In the genomic region with DNA sequence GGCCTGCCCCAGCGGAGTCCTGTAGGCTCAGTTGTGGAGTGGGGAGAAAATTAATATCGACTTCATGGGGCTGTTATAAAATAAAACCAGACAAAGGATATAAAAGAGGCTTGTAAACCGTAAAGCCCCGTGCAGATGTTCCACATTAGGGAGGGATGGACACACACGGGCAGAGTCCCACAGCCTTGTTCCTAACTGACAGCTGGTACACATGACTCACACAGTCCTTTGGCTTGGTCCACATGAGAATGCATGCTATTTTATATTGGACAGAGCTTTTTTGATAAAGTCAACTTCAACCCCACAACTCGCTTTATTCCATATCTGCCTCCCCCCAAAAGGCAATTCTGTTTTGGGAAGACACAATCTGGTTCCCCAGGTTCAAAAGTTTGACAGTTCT, we compare ENCODE assay signal across 8 mouse cellular contexts. TPM values are rescaled to one million over a fixed set of nuclear protein-coding genes. Genes with fewer than 3 reads are reported as not detected.
A peak's percentile ranks its signal among the peaks of the same experiment; 100 is the strongest.
DNase-seq lines count a peak whose midpoint lies in the region; ATAC-seq and TF ChIP-seq lines count a peak whose summit lies in the region.

No protein-coding gene starts in this region.

- no peak for TF ChIP-seq CTCF in CH12.LX (conservative IDR thresholded peaks at IDR 0.05 in 1 of 2, IDR thresholded peaks at IDR 0.05 in 1 of 2; ENCODE audit: low read depth in 2 of 2, low read length in 2 of 2)

- H3K4me2 ChIP-seq in heart, embryonic 11.5 days = peak overlapping the region; percentile 1
- no peak overlapping the region for H3K4me2 ChIP-seq in CH12.LX (ENCODE audit: insufficient read depth, low read depth, poor library complexity, severe bottlenecking)
- peak overlapping the region; percentile 8; the same call in 1 of the 2 replicates for H3K4me2 ChIP-seq in heart, embryonic 16.5 days (ENCODE audit: low read depth, low read length)

- WGBS in heart, embryonic 11.5 days (ENCODE audit: insufficient replicate concordance) = 65% methylated on average over 6 of the region's 6 CpGs
- 57% methylated on average over 6 of the region's 6 CpGs for WGBS in heart, embryonic 16.5 days

- no peak for DNase-seq in heart, adult 9 months (ENCODE audit: low spot score in 2 of 2)
- no peak for DNase-seq in CH12.LX (ENCODE audit: extremely low read depth)
- DNase-seq in lung, postnatal 25 days (ENCODE audit: low spot score) = peak; percentile 28
- no peak for DNase-seq in thymus, adult 18-20 months
- DNase-seq in layer of hippocampus, adult 18-20 months (ENCODE audit: low spot score in 2 of 2) = no peak
- no peak for DNase-seq in adrenal gland, adult 8-10 months

- H3K9ac ChIP-seq in heart, embryonic 11.5 days (ENCODE audit: low read depth, low read length) = peak overlapping the region; percentile 13; the same call in 1 of the 2 replicates
- no peak overlapping the region for H3K9ac ChIP-seq in CH12.LX (ENCODE audit: insufficient read depth, low read depth)
- peak overlapping the region; percentile 54 for H3K9ac ChIP-seq in heart, embryonic 16.5 days (ENCODE audit: low read length)

- TF ChIP-seq EP300 in CH12.LX (IDR thresholded peaks at IDR 0.05; ENCODE audit: low read length) = no peak

- peaks cover 84% of the 10 kb centered on the region for H3K4me1 ChIP-seq in heart, embryonic 11.5 days (ENCODE audit: control insufficient read depth, insufficient read depth, low read length)
- H3K4me1 ChIP-seq in CH12.LX (ENCODE audit: control insufficient read depth in 1 of 2, insufficient read depth in 2 of 2) = peaks cover 23 to 51% of the 10 kb centered on the region in 2 experiments
- peaks cover 85% of the 10 kb centered on the region for H3K4me1 ChIP-seq in heart, embryonic 16.5 days (ENCODE audit: control insufficient read depth, insufficient read depth, low read length)

- no peaks in the 10 kb centered on the region for H3K27me3 ChIP-seq in heart, embryonic 11.5 days (ENCODE audit: control insufficient read depth, insufficient read depth, low read length)
- no peaks in the 10 kb centered on the region for H3K27me3 ChIP-seq in CH12.LX (replicated peaks)
- no peaks in the 10 kb centered on the region for H3K27me3 ChIP-seq in heart, embryonic 16.5 days (ENCODE audit: control insufficient read depth, insufficient read depth, low read length)

- H3K4me3 ChIP-seq in heart, embryonic 11.5 days (ENCODE audit: low read depth, low read length) = no peak overlapping the region
- H3K4me3 ChIP-seq in CH12.LX (replicated peaks in 1 of 3; ENCODE audit: low read depth in 2 of 3, low read length in 2 of 3, poor library complexity in 1 of 3) = no peak overlapping the region
- no peak overlapping the region for H3K4me3 ChIP-seq in heart, embryonic 16.5 days (ENCODE audit: low read length)

- H3K27ac ChIP-seq in heart, embryonic 11.5 days (ENCODE audit: low read depth, low read length) = peak overlapping the region; percentile 91
- H3K27ac ChIP-seq in CH12.LX (ENCODE audit: insufficient read depth, low read depth) = 0 out of 2 replicates have a peak overlapping the region, but pooled peaks have one; percentile 7
- H3K27ac ChIP-seq in heart, embryonic 16.5 days (ENCODE audit: low read length) = peak overlapping the region; percentile 95

- no peak for ATAC-seq in heart, embryonic 11.5 days (replicated peaks; ENCODE audit: insufficient number of reproducible peaks, low FRiP score, low TSS enrichment)
- ATAC-seq in heart, embryonic 16.5 days (replicated peaks; ENCODE audit: extremely low read depth, insufficient read depth, low FRiP score) = 0 out of 2 replicates have a peak, but pooled peaks have one; percentile 20

- dilution Hi-C loops in CH12.LX (cut with MboI; ENCODE audit: extremely low pct_ligation_motif_present, extremely low pct_unique_long_range_greater_than_20kb, low sequenced_read_pairs) = no loop called here

- H3K79me2 ChIP-seq in CH12.LX (replicated peaks; ENCODE audit: control insufficient read depth, extremely low read depth, insufficient read depth, poor library complexity, severe bottlenecking) = no peaks in the 10 kb centered on the region

- no peak for TF ChIP-seq RAD21 in CH12.LX (IDR thresholded peaks at IDR 0.05; ENCODE audit: low read depth, low read length)

- H3K9me3 ChIP-seq in heart, embryonic 11.5 days (replicated peaks; ENCODE audit: control insufficient read depth, low read length) = no peaks in the 10 kb centered on the region
- peaks cover 10% of the 10 kb centered on the region for H3K9me3 ChIP-seq in CH12.LX (replicated peaks; ENCODE audit: low read length)
- H3K9me3 ChIP-seq in heart, embryonic 16.5 days (replicated peaks; ENCODE audit: control insufficient read depth, low read length) = no peaks in the 10 kb centered on the region

- in situ Hi-C loops in CH12.LX (cut with MboI; ENCODE audit: low pct_ligation_motif_present, low pct_unique_long_range_greater_than_20kb, low sequenced_read_pairs) = no loop called here

- peaks cover 6% of the 10 kb centered on the region; the same call in 1 of the 2 replicates for H3K36me3 ChIP-seq in heart, embryonic 11.5 days (ENCODE audit: control insufficient read depth, insufficient read depth, low read length)
- peaks cover 0 to 82% of the 10 kb centered on the region in 2 experiments for H3K36me3 ChIP-seq in CH12.LX (replicated peaks in 1 of 2; ENCODE audit: control insufficient read depth in 1 of 2, insufficient read depth in 1 of 2, low read length in 1 of 2)
- peaks cover 4% of the 10 kb centered on the region; the same call in 1 of the 2 replicates for H3K36me3 ChIP-seq in heart, embryonic 16.5 days (ENCODE audit: control insufficient read depth, insufficient read depth)

- no peak for TF ChIP-seq POLR2A in CH12.LX (IDR thresholded peaks at IDR 0.05; ENCODE audit: low read depth, low read length)

TF ChIP-seq in CH12.LX, 34 proteins besides CTCF, POLR2A, EP300 and RAD21:
- TF ChIP-seq RCOR1 (conservative IDR thresholded peaks at IDR 0.05; ENCODE audit: low read depth, low read length) = no peak
- TF ChIP-seq IRF4 (IDR thresholded peaks at IDR 0.05; ENCODE audit: low read depth, low read length) = no peak
- TF ChIP-seq TCF12 (IDR thresholded peaks at IDR 0.05; ENCODE audit: low read depth, low read length) = no peak

RNA-seq across cellular contexts. Expression of gene Shb, which starts 59.6 kb away (rescaled TPM):
- polyA plus RNA-seq in heart, embryonic 11.5 days (2014; fragmentation: Nextera tagmentation; extraction: Ambion mirVana) = 9.2 and 11.1 TPM in 2 replicates
- 5.9 and 8.6 TPM in 2 replicates for total RNA-seq in CH12.LX (2012; rRNA removed)
- total RNA-seq in CH12.LX (2014; rRNA removed) = 7.6 and 7.7 TPM in 2 replicates
- polyA plus RNA-seq in CH12.LX (2012; ENCODE audit: insufficient read length, low read depth) = 15.5 and 18.4 TPM in 2 replicates
- 7.6 and 9.2 TPM in 2 replicates for polyA plus RNA-seq in heart, embryonic 16.5 days (2015; fragmentation: Nextera tagmentation; extraction: Ambion mirVana)
- 10 to 100 TPM; 13.2 to 16.5 TPM for total RNA-seq in layer of hippocampus, adult 18-20 months (2021)
- 100 to 1,000 TPM in 2 of 4 experiments, 10 to 100 TPM in 2; 39.5 to 104 (median 79.0) TPM for total RNA-seq in adrenal gland, adult 8-10 months (2022)

Comparison
In these comparisons a context has a peak if more than half of its experiments do, and no peak if none do; other contexts are left out.
1. H3K27ac ChIP-seq: peak in every context shown above with its lines; median percentile 95 in heart, embryonic 16.5 days; 91 in heart, embryonic 11.5 days; 7 in CH12.LX.